Mouse (Mus musculus) kidney, adult 2 months (tissue): ENCODE measurements around the gene Acly.

Experiments
- CTCF ChIP-seq: fragments of 200-500 bp; conservative IDR thresholded peaks from 2 replicates; pipeline ENCODE4 v1.5.1; 2011; ENCODE audit warnings: low read depth, mild to moderate bottlenecking, control low read depth, low read length, moderate library complexity, mixed read lengths; ENCODE audit not compliant: insufficient read depth, insufficient read length
- POLR2A ChIP-seq: fragments of 200-500 bp; IDR thresholded peaks from one replicate; pipeline ENCODE4 v1.6.1; 2011; ENCODE audit warnings: low read depth, low read length, control low read depth

GRCm38 (mm10) chr11:100571202-100571567, 43.4 kb upstream of the Acly start:
- TF ChIP-seq CTCF (no peak), POLR2A (no peak)
